Mouse (Mus musculus) right cerebral cortex, adult 2 months (tissue): Measurements from ENCODE around the gene Rsph14.

Experiments
- DNase-seq, 2 experiments: peaks; one replicate each; pipeline ENCODE4 v3.0.0; 2021 to 2022; ENCODE audit warnings: low spot score in 2 of 2

Rsph14 gene

GRCm38 (mm10) chr10:75032395-75032794 lies at the start of gene Rsph14:
Gene Rsph14, minus strand, starts transcription at chr10:75032586.
- peak; percentile 88 to 90 for DNase-seq

GRCm38 (mm10) chr10:75078174-75079128 lies 46.1 kb upstream of the Rsph14 start:
- no peak for DNase-seq

- DNase-seq = no peak
Measured at GRCm38 (mm10) chr10:75075665-75076064, 43.3 kb upstream of the Rsph14 start.

GRCm38 (mm10) chr10:75070281-75070976 lies 38.0 kb upstream of the Rsph14 start:
- DNase-seq = no peak

- DNase-seq = no peak
Measured at GRCm38 (mm10) chr10:75068624-75069328, 36.4 kb upstream of the Rsph14 start.

GRCm38 (mm10) chr10:75068086-75068485 lies 35.7 kb upstream of the Rsph14 start:
- DNase-seq = no peak

- DNase-seq = no peak
Measured at GRCm38 (mm10) chr10:75067446-75067845, 35.1 kb upstream of the Rsph14 start.

- no peak for DNase-seq
Measured at GRCm38 (mm10) chr10:75065691-75066090, 33.3 kb upstream of the Rsph14 start.

GRCm38 (mm10) chr10:75063301-75063965 lies 31.0 kb upstream of the Rsph14 start:
- peak in 1 of 2 experiments; percentile 36 for DNase-seq

- no peak for DNase-seq
Measured at GRCm38 (mm10) chr10:75062621-75063020, 30.2 kb upstream of the Rsph14 start.

GRCm38 (mm10) chr10:75062189-75062561 lies 29.8 kb upstream of the Rsph14 start:
- DNase-seq = no peak

GRCm38 (mm10) chr10:75061341-75062188 lies 29.2 kb upstream of the Rsph14 start:
- DNase-seq = peak in 1 of 2 experiments; percentile 37

GRCm38 (mm10) chr10:75060843-75061235 lies 28.5 kb upstream of the Rsph14 start:
- DNase-seq = no peak

GRCm38 (mm10) chr10:75060217-75060842 lies 27.9 kb upstream of the Rsph14 start, which contains the start of gene Bcr:
Gene Bcr, plus strand, starts transcription at chr10:75060592.
- DNase-seq = peak; percentile 72 to 76

GRCm38 (mm10) chr10:75059396-75059795 lies 27.0 kb upstream of the Rsph14 start:
- DNase-seq = peak; percentile 81 to 85

- no peak for DNase-seq
Measured at GRCm38 (mm10) chr10:75058761-75059395, 26.5 kb upstream of the Rsph14 start.

- no peak for DNase-seq
Measured at GRCm38 (mm10) chr10:75058336-75058735, 25.9 kb upstream of the Rsph14 start.

GRCm38 (mm10) chr10:75056255-75056654 lies 23.9 kb upstream of the Rsph14 start:
- peak; percentile 41 to 52 for DNase-seq

GRCm38 (mm10) chr10:75055672-75056071 lies 23.3 kb upstream of the Rsph14 start:
- no peak for DNase-seq

- no peak for DNase-seq
Measured at GRCm38 (mm10) chr10:75054125-75054524, 21.7 kb upstream of the Rsph14 start.
